Mouse (Mus musculus) thymus, adult 2 months (tissue): ENCODE results near the gene Rab5c.

Source experiments
- CTCF ChIP-seq: fragments of 200-500 bp; IDR thresholded peaks from 2 replicates; pipeline ENCODE4 v1.5.1; 2012; ENCODE audit warnings: mild to moderate bottlenecking, control low read depth, low read length, moderate library complexity, borderline replicate concordance; ENCODE audit not compliant: control insufficient read depth, poor library complexity, insufficient read depth; ENCODE audit errors: extremely low read depth
- POLR2A ChIP-seq: fragments of 200-500 bp; IDR thresholded peaks from 2 replicates; pipeline ENCODE4 v1.6.1; 2012; ENCODE audit warnings: mild to moderate bottlenecking, low read length, control low read depth, moderate library complexity; ENCODE audit not compliant: control insufficient read depth, poor library complexity, insufficient read depth; ENCODE audit errors: extremely low read depth

GRCm38 (mm10) chr11:100700710-100701109 lies 37.3 kb downstream of the Rab5c start:
- TF ChIP-seq POLR2A (no peak), CTCF (no peak)
